Mouse (Mus musculus) CH12.LX (cell line): Measurements from ENCODE around the gene Lmf2. TPM values are rescaled to one million over a fixed set of nuclear protein-coding genes. Genes with fewer than 3 reads are reported as not detected.

Source experiments
- DNase-seq: peaks from one replicate; pipeline ENCODE4 v3.0.0-alpha.2; 2013; ENCODE audit errors: extremely low read depth
- H3K27ac ChIP-seq: 2 replicates; pipeline ENCODE4 v1.5.1; 2012; ENCODE audit warnings: low read depth, mild to moderate bottlenecking, control low read depth, moderate library complexity; ENCODE audit not compliant: insufficient read depth
- H3K27me3 ChIP-seq: replicated peaks from 2 replicates; pipeline ENCODE3; 2012; ENCODE audit warnings: inconsistent platforms
- H3K36me3 ChIP-seq, 2 experiments: replicated peaks in 1 of 2; 2 replicates each; pipeline versions ENCODE3 to v1.6.1; 2012; ENCODE audit warnings: inconsistent platforms in 1 of 2, low read length in 1 of 2, mild to moderate bottlenecking in 1 of 2, mixed read lengths in 1 of 2, moderate library complexity in 1 of 2; ENCODE audit not compliant: control insufficient read depth in 1 of 2, insufficient read depth in 1 of 2
- H3K4me1 ChIP-seq, 2 experiments: 2 replicates each; pipeline ENCODE4 v1.6.1; 2012; ENCODE audit warnings: inconsistent platforms in 1 of 2, moderate library complexity in 1 of 2; ENCODE audit not compliant: insufficient read depth in 2 of 2, control insufficient read depth in 1 of 2
- H3K4me2 ChIP-seq: 2 replicates; pipeline ENCODE4 v1.6.1; 2012; ENCODE audit warnings: low read depth, mild to moderate bottlenecking, control low read depth; ENCODE audit not compliant: poor library complexity, insufficient read depth, severe bottlenecking
- H3K4me3 ChIP-seq, 3 experiments: fragments of 150-350 bp in 1 of 3; sonication (generic) in 1 of 3; replicated peaks in 1 of 3; 2 replicates each; pipeline versions ENCODE3 to v1.5.1; 2011 to 2012; ENCODE audit warnings: low read depth in 2 of 3, low read length in 2 of 3, mild to moderate bottlenecking in 2 of 3, moderate library complexity in 2 of 3, control low read depth in 1 of 3, improper control_type of control experiment in 1 of 3, inconsistent platforms in 1 of 3, mixed read lengths in 1 of 3; ENCODE audit not compliant: poor library complexity in 1 of 3
- H3K79me2 ChIP-seq: replicated peaks from 2 replicates; pipeline ENCODE4 v1.6.1; 2012; ENCODE audit warnings: mild to moderate bottlenecking, moderate library complexity; ENCODE audit not compliant: control insufficient read depth, poor library complexity, insufficient read depth, severe bottlenecking; ENCODE audit errors: extremely low read depth
- H3K9ac ChIP-seq: 2 replicates; pipeline ENCODE4 v1.6.1; 2012; ENCODE audit warnings: low read depth, mild to moderate bottlenecking, control low read depth, moderate library complexity; ENCODE audit not compliant: insufficient read depth
- H3K9me3 ChIP-seq: replicated peaks from 2 replicates; pipeline ENCODE3; 2012; ENCODE audit warnings: low read length, inconsistent platforms, mixed read lengths
- CHD1 ChIP-seq: IDR thresholded peaks from 2 replicates; pipeline ENCODE4 v1.6.1; 2012; ENCODE audit warnings: low read depth, low read length, improper control_type of control experiment, inconsistent platforms
- CHD2 ChIP-seq: IDR thresholded peaks from 2 replicates; pipeline ENCODE4 v1.6.1; 2011; ENCODE audit warnings: low read length, improper control_type of control experiment
- CTCF ChIP-seq, 2 experiments: IDR thresholded peaks in 1 of 2; conservative IDR thresholded peaks in 1 of 2; 2 replicates each; pipeline ENCODE4 v1.5.1; 2011 to 2012; ENCODE audit warnings: low read depth in 2 of 2, low read length in 2 of 2, improper control_type of control experiment in 1 of 2, inconsistent platforms in 1 of 2, mild to moderate bottlenecking in 1 of 2, moderate library complexity in 1 of 2
- HCFC1 ChIP-seq: IDR thresholded peaks from 2 replicates; pipeline ENCODE4 v1.6.1; 2012; ENCODE audit warnings: low read depth, mild to moderate bottlenecking, inconsistent platforms, low read length, improper control_type of control experiment
- IRF4 ChIP-seq: IDR thresholded peaks from 2 replicates; pipeline ENCODE4 v1.6.1; 2014; ENCODE audit warnings: low read depth, mild to moderate bottlenecking, inconsistent platforms, low read length, improper control_type of control experiment
- MAFK ChIP-seq: IDR thresholded peaks from 2 replicates; pipeline ENCODE4 v1.6.1; 2011; ENCODE audit warnings: low read length, improper control_type of control experiment; ENCODE audit not compliant: insufficient replicate concordance
- MAZ ChIP-seq: IDR thresholded peaks from 2 replicates; pipeline ENCODE4 v1.6.1; 2012; ENCODE audit warnings: low read depth, mild to moderate bottlenecking, inconsistent platforms, low read length, improper control_type of control experiment, moderate library complexity
- MEF2A ChIP-seq: IDR thresholded peaks from 2 replicates; pipeline ENCODE4 v1.6.1; 2014; ENCODE audit warnings: low read depth, mild to moderate bottlenecking, inconsistent platforms, low read length, improper control_type of control experiment, borderline replicate concordance
- MYC ChIP-seq: IDR thresholded peaks from 2 replicates; pipeline ENCODE4 v1.6.1; 2011; ENCODE audit warnings: low read depth, mild to moderate bottlenecking, improper control_type of control experiment, low read length
- NELFE ChIP-seq: IDR thresholded peaks from 2 replicates; pipeline ENCODE4 v1.6.1; 2011; ENCODE audit warnings: low read depth, low read length, improper control_type of control experiment
- NRF1 ChIP-seq: IDR thresholded peaks from 2 replicates; pipeline ENCODE4 v1.6.1; 2014; ENCODE audit warnings: low read depth, mild to moderate bottlenecking, inconsistent platforms, low read length, improper control_type of control experiment, moderate library complexity
- POLR2A ChIP-seq: IDR thresholded peaks from 2 replicates; pipeline ENCODE4 v1.6.1; 2011; ENCODE audit warnings: low read depth, mild to moderate bottlenecking, improper control_type of control experiment, low read length
- POLR2AphosphoS2 ChIP-seq: IDR thresholded peaks from 2 replicates; pipeline ENCODE4 v1.6.1; 2011; ENCODE audit warnings: low read depth, low read length, improper control_type of control experiment
- RAD21 ChIP-seq: IDR thresholded peaks from 2 replicates; pipeline ENCODE4 v1.6.1; 2011; ENCODE audit warnings: low read depth, mild to moderate bottlenecking, low read length, improper control_type of control experiment, moderate library complexity
- SIN3A ChIP-seq: IDR thresholded peaks from 2 replicates; pipeline ENCODE4 v1.6.1; 2012; ENCODE audit warnings: low read length, improper control_type of control experiment, inconsistent platforms
- TCF12 ChIP-seq: IDR thresholded peaks from 2 replicates; pipeline ENCODE4 v1.6.1; 2014; ENCODE audit warnings: low read depth, mild to moderate bottlenecking, inconsistent platforms, low read length, improper control_type of control experiment
- UBTF ChIP-seq: IDR thresholded peaks from 2 replicates; pipeline ENCODE4 v1.6.1; 2012; ENCODE audit warnings: low read depth, mild to moderate bottlenecking, inconsistent platforms, low read length, improper control_type of control experiment, moderate library complexity
- ZC3H11A ChIP-seq: IDR thresholded peaks from 2 replicates; pipeline ENCODE4 v1.6.1; 2012; ENCODE audit warnings: low read depth, mild to moderate bottlenecking, inconsistent platforms, low read length, improper control_type of control experiment
- ZNF384 ChIP-seq: IDR thresholded peaks from 2 replicates; pipeline ENCODE4 v1.6.1; 2012; ENCODE audit warnings: low read depth, low read length, improper control_type of control experiment, inconsistent platforms
- dilution Hi-C: fragments of 300-500 bp; cut with MboI; formaldehyde crosslinking; loops from 2 replicates; pipeline ENCODE4 v1.14.3; 2020; ENCODE audit warnings: low sequenced_read_pairs; ENCODE audit not compliant: extremely low pct_unique_long_range_greater_than_20kb, extremely low pct_ligation_motif_present
- in situ Hi-C: fragments of 300-500 bp; cut with MboI; formaldehyde crosslinking; loops from 3 replicates; pipeline ENCODE4 v1.14.3; 2019; ENCODE audit warnings: low sequenced_read_pairs, low pct_ligation_motif_present, low pct_unique_long_range_greater_than_20kb, mixed read lengths
- polyA plus RNA-seq: library from polyadenylated mRNA; unstranded; fragments of >175 nt; gene quantifications from 2 replicates; pipeline ENCODE4 v1.2.1, GENCODE M21; 2012; ENCODE audit warnings: low read depth; ENCODE audit not compliant: insufficient read length
- total RNA-seq, 2 experiments: library from RNA; depleted of rRNA; stranded (reverse); fragments of 300-350 nt in 1 of 2; fragments of >200 nt in 1 of 2; gene quantifications; 2 replicates each; pipeline ENCODE4 v1.2.3; 2012 to 2014

The Lmf2 gene
- total and polyA plus RNA-seq, 3 experiments: 9.9 to 36.2 (median 18.5) TPM

- no peak for DNase-seq
- dilution Hi-C loops (no loop called here), in situ Hi-C loops (loop anchor here (25.0 kb wide), 1 partner anchor 238 kb away; the partner anchor contains the start of gene Tubgcp6)
- Histone ChIP-seq H3K9me3 (no peaks in the 10 kb centered on the region), H3K4me3 (no peak overlapping the region), H3K27me3 (no peaks in the 10 kb centered on the region), H3K9ac (no peak overlapping the region), H3K4me1 (peaks cover 10 to 12% of the 10 kb centered on the region in 2 experiments), H3K36me3 (peaks cover 32 to 56% of the 10 kb centered on the region in 2 experiments), H3K4me2 (no peak overlapping the region), H3K79me2 (peaks cover 8% of the 10 kb centered on the region), H3K27ac (no peak overlapping the region)
- no peak for TF ChIP-seq POLR2AphosphoS2
- no peak for TF ChIP-seq ZNF384
- no peak for TF ChIP-seq NELFE
- no peak for TF ChIP-seq ZC3H11A
- TF ChIP-seq MYC: no peak
- TF ChIP-seq MAZ: no peak
- TF ChIP-seq CHD2: no peak
- no peak for TF ChIP-seq IRF4
- no peak for TF ChIP-seq UBTF
- TF ChIP-seq SIN3A: no peak
- TF ChIP-seq CHD1: no peak
- no peak for TF ChIP-seq POLR2A
- no peak for TF ChIP-seq HCFC1
- no peak for TF ChIP-seq NRF1
- TF ChIP-seq CTCF (conservative IDR thresholded peaks at IDR 0.05 in 1 of 2, IDR thresholded peaks at IDR 0.05 in 1 of 2; ENCODE audit: low read depth in 2 of 2, low read length in 2 of 2): no peak
- no peak for TF ChIP-seq TCF12
- TF ChIP-seq MEF2A: no peak
- no peak for TF ChIP-seq MAFK
Observed at GRCm38 (mm10) chr15:89350447-89350846, 5.0 kb downstream of the Lmf2 start.

GRCm38 (mm10) chr15:89343325-89343724 is 12.1 kb downstream of the Lmf2 start:
- Histone ChIP-seq H3K4me3 (no peak overlapping the region), H3K36me3 (peaks cover 0 to 8% of the 10 kb centered on the region in 2 experiments), H3K4me2 (no peak overlapping the region), H3K79me2 (no peaks in the 10 kb centered on the region), H3K9ac (no peak overlapping the region), H3K4me1 (peaks cover 4 to 11% of the 10 kb centered on the region in 2 experiments), H3K27ac (no peak overlapping the region), H3K9me3 (no peaks in the 10 kb centered on the region), H3K27me3 (no peaks in the 10 kb centered on the region)
- dilution Hi-C loops: no loop called here
- no peak for DNase-seq
- in situ Hi-C loops: no loop called here
- no peak for TF ChIP-seq SIN3A
- TF ChIP-seq CTCF (conservative IDR thresholded peaks at IDR 0.05 in 1 of 2, IDR thresholded peaks at IDR 0.05 in 1 of 2; ENCODE audit: low read depth in 2 of 2, low read length in 2 of 2): peak in 1 of 2 experiments; percentile 37; a peak in 2 of 4 replicates
- peak; percentile 12 for TF ChIP-seq RAD21
- TF ChIP-seq IRF4: no peak
